Mouse (Mus musculus): ENCODE measurements around the gene Kirrel3. TPM values are rescaled to one million over a fixed set of nuclear protein-coding genes. Genes with fewer than 3 reads are reported as not detected.

Gene Kirrel3
- total and polyA plus RNA-seq, 2 experiments from 2014 or later = 0.29 to 0.42 TPM

DNA sequence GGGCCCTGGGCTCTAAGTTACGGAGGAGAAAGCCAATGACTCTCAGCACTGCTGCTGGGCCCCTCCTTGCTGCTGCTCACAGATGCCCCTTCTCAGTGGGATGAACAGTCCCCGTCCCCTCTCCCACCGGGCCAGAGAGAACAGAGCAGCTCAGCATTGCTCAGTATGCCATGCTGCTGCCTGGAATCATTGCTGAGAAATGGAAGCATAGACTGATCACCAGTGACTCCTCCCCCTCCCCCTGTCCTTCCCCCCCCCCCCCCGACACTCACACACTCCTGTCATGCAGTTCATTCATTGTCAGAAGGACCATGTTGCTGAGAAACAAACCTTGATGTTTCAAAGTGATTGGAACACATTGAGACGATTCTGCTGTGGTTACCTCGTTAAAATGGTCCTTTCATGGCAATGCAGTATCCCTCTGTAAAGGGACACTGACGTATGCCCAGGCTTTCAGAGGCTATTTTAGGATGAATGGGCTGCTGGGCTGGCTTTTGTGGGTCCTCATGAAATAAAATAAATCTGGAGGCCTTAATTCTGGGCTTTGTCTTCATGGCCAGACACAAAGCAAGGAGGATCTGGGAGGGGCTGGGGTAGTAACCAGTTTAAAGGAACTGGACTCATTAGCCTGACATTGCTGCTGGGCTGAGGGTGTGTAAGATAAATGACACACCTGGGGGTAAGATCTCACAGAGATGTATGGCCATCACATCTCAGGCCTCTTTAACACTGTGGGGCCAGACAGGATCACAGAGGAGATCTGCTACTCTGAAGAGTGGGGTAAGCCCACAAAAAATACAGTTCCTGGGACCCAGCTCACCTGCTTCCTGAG, 281.3 kb downstream of the Kirrel3 start:
- Histone ChIP-seq H3K36me3 (replicated peaks; ENCODE audit: control insufficient read depth, insufficient read depth, low read length) (no peaks in the 10 kb centered on the region), H3K4me2 (ENCODE audit: low read depth, low read length) (no peak overlapping the region), H3K4me3 (ENCODE audit: low read depth, low read length) (no peak overlapping the region), H3K9me3 (replicated peaks; ENCODE audit: control insufficient read depth, low read length) (no peaks in the 10 kb centered on the region; the same call in 1 of the 2 replicates), H3K27ac (ENCODE audit: low read depth) (no peak overlapping the region), H3K27me3 (ENCODE audit: control insufficient read depth, insufficient read depth, low read length) (no peaks in the 10 kb centered on the region), H3K9ac (replicated peaks; ENCODE audit: low read depth, low read length) (no peak overlapping the region), H3K4me1 (ENCODE audit: control insufficient read depth, insufficient read depth) (no peaks in the 10 kb centered on the region)
- no peak for TF ChIP-seq EP300 (IDR thresholded peaks at IDR 0.05; ENCODE audit: low read depth)
- TF ChIP-seq CTCF (IDR thresholded peaks at IDR 0.05; ENCODE audit: low read depth) = no peak
- DNase-seq (ENCODE audit: low spot score) (no peak), ATAC-seq (ENCODE audit: insufficient read depth, low read depth) (no peak)
- WGBS = 53% methylated on average over 7 of the region's 7 CpGs

DNA sequence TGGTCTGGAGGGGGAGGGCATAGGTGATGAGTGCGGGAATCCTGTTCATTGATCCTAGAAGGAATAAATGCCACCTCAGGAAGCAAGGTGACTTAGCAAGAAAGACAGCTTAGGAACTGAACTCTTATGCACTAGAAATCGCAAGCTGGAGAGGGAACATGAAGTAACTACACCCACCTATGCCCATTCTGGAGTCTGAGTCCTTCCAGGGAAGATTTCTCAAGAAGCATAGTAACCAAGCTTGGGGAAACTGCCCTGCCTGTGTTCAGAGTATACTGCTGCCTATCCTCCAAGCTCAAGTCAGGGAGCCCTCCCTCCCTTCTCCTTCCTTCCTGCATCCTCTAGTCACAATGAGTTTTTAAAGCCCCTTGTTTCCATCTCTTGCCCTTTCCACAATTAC, 283.3 kb downstream of the Kirrel3 start:
- Histone ChIP-seq H3K4me3 (ENCODE audit: low read depth, low read length) (no peak overlapping the region), H3K4me2 (ENCODE audit: low read depth, low read length) (no peak overlapping the region), H3K27me3 (ENCODE audit: control insufficient read depth, insufficient read depth, low read length) (no peaks in the 10 kb centered on the region), H3K9me3 (replicated peaks; ENCODE audit: control insufficient read depth, low read length) (no peaks in the 10 kb centered on the region; the same call in 1 of the 2 replicates), H3K4me1 (ENCODE audit: control insufficient read depth, insufficient read depth) (no peaks in the 10 kb centered on the region), H3K36me3 (replicated peaks; ENCODE audit: control insufficient read depth, insufficient read depth, low read length) (no peaks in the 10 kb centered on the region), H3K9ac (replicated peaks; ENCODE audit: low read depth, low read length) (no peak overlapping the region), H3K27ac (ENCODE audit: low read depth) (no peak overlapping the region)
- WGBS = 73% methylated on average over 2 of the region's 2 CpGs
- TF ChIP-seq CTCF (IDR thresholded peaks at IDR 0.05; ENCODE audit: low read depth) = no peak
- TF ChIP-seq EP300 (IDR thresholded peaks at IDR 0.05; ENCODE audit: low read depth) = no peak
- ATAC-seq (ENCODE audit: insufficient read depth, low read depth) = no peak
- DNase-seq (ENCODE audit: low spot score) = no peak

DNA sequence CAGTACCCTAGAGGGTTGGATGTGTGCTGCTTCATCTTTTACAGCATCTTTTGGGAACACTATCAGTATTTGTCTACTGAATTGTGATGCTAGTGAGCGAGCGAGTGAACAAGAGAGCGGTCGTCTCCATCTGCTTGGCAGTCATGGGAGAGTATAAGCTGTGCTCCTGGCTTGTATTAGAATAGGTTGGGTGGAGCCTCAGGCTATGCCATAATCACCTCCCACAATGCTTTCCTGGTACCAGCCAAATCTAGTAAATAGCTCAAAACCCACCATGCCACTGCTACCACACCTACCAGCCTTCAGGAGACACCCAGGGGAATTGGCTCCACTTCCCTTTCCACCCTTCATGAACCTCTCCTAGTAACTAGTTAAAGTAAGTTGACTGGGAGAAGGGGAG, 285.3 kb downstream of the Kirrel3 start:
- H3K4me3 ChIP-seq (ENCODE audit: low read depth, low read length) = no peak overlapping the region
- H3K4me2 ChIP-seq (ENCODE audit: low read depth, low read length) = no peak overlapping the region
- WGBS = 91% methylated on average over 4 of the region's 4 CpGs
- H3K9ac ChIP-seq (replicated peaks; ENCODE audit: low read depth, low read length) = no peak overlapping the region
- H3K9me3 ChIP-seq (replicated peaks; ENCODE audit: control insufficient read depth, low read length) = no peaks in the 10 kb centered on the region; the same call in 1 of the 2 replicates
- no peak overlapping the region for H3K27ac ChIP-seq (ENCODE audit: low read depth)
- DNase-seq (ENCODE audit: low spot score) = no peak
- TF ChIP-seq EP300 (IDR thresholded peaks at IDR 0.05; ENCODE audit: low read depth) (no peak), CTCF (IDR thresholded peaks at IDR 0.05; ENCODE audit: low read depth) (no peak)
- H3K27me3 ChIP-seq (ENCODE audit: control insufficient read depth, insufficient read depth, low read length) = no peaks in the 10 kb centered on the region
- no peaks in the 10 kb centered on the region for H3K36me3 ChIP-seq (replicated peaks; ENCODE audit: control insufficient read depth, insufficient read depth, low read length)
- no peak for ATAC-seq (ENCODE audit: insufficient read depth, low read depth)
- H3K4me1 ChIP-seq (ENCODE audit: control insufficient read depth, insufficient read depth) = no peaks in the 10 kb centered on the region

DNA sequence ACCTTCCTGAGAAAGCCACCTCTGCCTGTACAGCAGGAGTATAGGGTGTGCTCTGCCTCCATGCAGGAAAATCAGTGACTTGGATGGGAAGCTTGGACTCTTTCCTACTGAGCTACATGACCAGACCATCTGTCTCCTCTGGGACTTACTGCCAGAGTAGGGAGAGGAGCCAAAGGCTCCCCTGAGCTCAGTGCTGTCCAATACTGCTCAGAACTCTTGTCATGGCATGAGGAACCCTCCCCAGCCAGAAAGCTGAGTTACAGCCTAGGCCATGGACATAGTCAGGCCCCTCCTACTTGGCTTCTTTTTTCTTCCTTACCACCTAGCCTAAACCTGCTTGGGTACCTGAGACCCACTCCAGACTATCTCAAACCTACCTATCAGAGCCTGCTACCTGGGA, 285.7 kb downstream of the Kirrel3 start:
- Histone ChIP-seq H3K36me3 (replicated peaks; ENCODE audit: control insufficient read depth, insufficient read depth, low read length) (no peaks in the 10 kb centered on the region), H3K9ac (replicated peaks; ENCODE audit: low read depth, low read length) (no peak overlapping the region), H3K9me3 (replicated peaks; ENCODE audit: control insufficient read depth, low read length) (no peaks in the 10 kb centered on the region; the same call in 1 of the 2 replicates), H3K27ac (ENCODE audit: low read depth) (no peak overlapping the region), H3K27me3 (ENCODE audit: control insufficient read depth, insufficient read depth, low read length) (no peaks in the 10 kb centered on the region), H3K4me1 (ENCODE audit: control insufficient read depth, insufficient read depth) (no peaks in the 10 kb centered on the region), H3K4me3 (ENCODE audit: low read depth, low read length) (no peak overlapping the region), H3K4me2 (ENCODE audit: low read depth, low read length) (no peak overlapping the region)
- no peak for TF ChIP-seq EP300 (IDR thresholded peaks at IDR 0.05; ENCODE audit: low read depth)
- no peak for TF ChIP-seq CTCF (IDR thresholded peaks at IDR 0.05; ENCODE audit: low read depth)
- DNase-seq (ENCODE audit: low spot score) (no peak), ATAC-seq (ENCODE audit: insufficient read depth, low read depth) (no peak)

DNA sequence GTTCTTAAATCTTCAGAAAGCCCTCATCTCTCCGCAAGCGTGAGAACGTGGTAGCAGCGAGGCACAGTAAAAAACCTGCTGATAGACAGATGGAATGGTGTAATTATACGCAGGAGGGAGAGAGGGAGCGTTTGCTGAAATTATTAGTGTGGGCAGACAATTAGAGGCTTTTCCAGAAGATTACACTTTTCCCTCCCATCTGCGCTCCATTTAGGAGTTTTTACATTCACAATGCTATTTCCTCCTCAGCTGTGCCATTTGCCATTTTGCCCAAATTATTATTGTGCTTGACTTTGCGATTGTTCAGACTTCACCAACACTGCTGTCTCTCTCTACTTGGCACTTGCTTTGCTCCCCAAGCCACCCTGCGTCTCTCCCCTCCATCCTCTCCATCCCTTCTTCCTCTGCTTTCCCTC, 286.3 kb downstream of the Kirrel3 start:
- no peaks in the 10 kb centered on the region; the same call in 1 of the 2 replicates for H3K9me3 ChIP-seq (replicated peaks; ENCODE audit: control insufficient read depth, low read length)
- no peaks in the 10 kb centered on the region for H3K36me3 ChIP-seq (replicated peaks; ENCODE audit: control insufficient read depth, insufficient read depth, low read length)
- no peaks in the 10 kb centered on the region for H3K27me3 ChIP-seq (ENCODE audit: control insufficient read depth, insufficient read depth, low read length)
- no peak overlapping the region for H3K27ac ChIP-seq (ENCODE audit: low read depth)
- TF ChIP-seq CTCF (IDR thresholded peaks at IDR 0.05; ENCODE audit: low read depth) (no peak), EP300 (IDR thresholded peaks at IDR 0.05; ENCODE audit: low read depth) (no peak)
- ATAC-seq (ENCODE audit: insufficient read depth, low read depth) (no peak), DNase-seq (ENCODE audit: low spot score) (no peak)
- 84% methylated on average over 9 of the region's 9 CpGs for WGBS
- no peaks in the 10 kb centered on the region for H3K4me1 ChIP-seq (ENCODE audit: control insufficient read depth, insufficient read depth)
- H3K4me3 ChIP-seq (ENCODE audit: low read depth, low read length) = no peak overlapping the region
- H3K4me2 ChIP-seq (ENCODE audit: low read depth, low read length) = no peak overlapping the region
- H3K9ac ChIP-seq (replicated peaks; ENCODE audit: low read depth, low read length) = no peak overlapping the region

DNA sequence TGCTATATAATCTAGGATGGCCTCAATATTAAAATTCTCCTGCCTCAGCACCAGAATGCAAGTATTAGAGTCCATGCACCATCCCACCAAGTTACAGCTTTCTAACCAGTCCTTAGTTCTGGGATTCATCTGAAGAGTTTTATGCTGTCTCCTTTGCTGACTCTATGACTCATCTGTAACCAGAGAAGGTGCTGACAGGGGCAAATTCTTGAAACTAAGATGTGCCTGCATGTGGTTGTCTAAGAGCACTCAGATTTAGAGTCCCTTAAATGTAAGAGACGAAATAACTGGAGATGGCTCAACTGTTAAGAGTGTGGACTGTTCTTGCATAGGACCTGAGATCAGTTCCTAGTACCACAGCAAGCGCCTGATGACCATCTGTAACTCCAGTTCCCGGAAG, 295.7 kb downstream of the Kirrel3 start:
- no peaks in the 10 kb centered on the region for H3K36me3 ChIP-seq (replicated peaks; ENCODE audit: control insufficient read depth, insufficient read depth, low read length)
- H3K4me2 ChIP-seq (ENCODE audit: low read depth, low read length) = no peak overlapping the region
- no peaks in the 10 kb centered on the region for H3K9me3 ChIP-seq (replicated peaks; ENCODE audit: control insufficient read depth, low read length)
- H3K9ac ChIP-seq (replicated peaks; ENCODE audit: low read depth, low read length) = no peak overlapping the region
- ATAC-seq (ENCODE audit: insufficient read depth, low read depth) (no peak), DNase-seq (ENCODE audit: low spot score) (no peak)
- TF ChIP-seq CTCF (IDR thresholded peaks at IDR 0.05; ENCODE audit: low read depth) = no peak
- no peak for TF ChIP-seq EP300 (IDR thresholded peaks at IDR 0.05; ENCODE audit: low read depth)
- H3K4me3 ChIP-seq (ENCODE audit: low read depth, low read length) = no peak overlapping the region
- WGBS = 66% methylated on average over 3 of the region's 3 CpGs
- H3K27me3 ChIP-seq (ENCODE audit: control insufficient read depth, insufficient read depth, low read length) = no peaks in the 10 kb centered on the region
- no peak overlapping the region for H3K27ac ChIP-seq (ENCODE audit: low read depth)
- H3K4me1 ChIP-seq (ENCODE audit: control insufficient read depth, insufficient read depth) = no peaks in the 10 kb centered on the region
